ENCODE assay signal across 8 mouse cellular contexts in genomic region chr9:88124322-88125005, GRCm38 (mm10).
DNase-seq lines count a peak whose midpoint lies in the region.
"Had no signal": no experiment of that assay in that cellular context is flagged by ENCODE, and none has a peak within 500 bp of the region (broad histone marks: within the 10 kb centered on the region; RNA-seq: fewer than 3 reads in every experiment).

No protein-coding gene starts in this region.

- intact Hi-C loops in left cerebral cortex, postnatal 10 days (cut with DNase I), result no loop called here
- intact Hi-C loops in gastrocnemius, postnatal 14 days (cut with DNase I; ENCODE audit: low total_unique reads), result no loop called here
- intact Hi-C loops in heart, postnatal 25 days (cut with DNase I), result no loop called here

- peak; percentile 29 to 33 for DNase-seq in left cerebral cortex, postnatal 10 days (ENCODE audit: extremely low spot score in 1 of 2, low spot score in 2 of 2)
- no peak for DNase-seq in left cerebral cortex, adult 8-10 months (ENCODE audit: low spot score in 2 of 2)
- peak; percentile 74 for DNase-seq in gastrocnemius, postnatal 14 days
- peak; percentile 33 for DNase-seq in heart, postnatal 25 days (ENCODE audit: low spot score)
- peak; percentile 42 for DNase-seq in right cerebral cortex, postnatal 14 days
- no peak for DNase-seq in liver
- DNase-seq in urinary bladder, adult 2 months (ENCODE audit: low spot score), result no peak
- DNase-seq: spleen, adult 18-20 months had no signal

Comparison
In these comparisons a context has a peak if more than half of its experiments do, and no peak if none do; other contexts are left out.
1. DNase-seq: peak in left cerebral cortex, postnatal 10 days (2 of 2), gastrocnemius, postnatal 14 days (single experiment), heart, postnatal 25 days (single experiment) and right cerebral cortex, postnatal 14 days (single experiment); none in left cerebral cortex, adult 8-10 months (0 of 2), liver (single experiment) and urinary bladder, adult 2 months (single experiment).